Mouse (Mus musculus): ENCODE measurements around the gene Otx2.

- no peak for TF ChIP-seq CTCF (IDR thresholded peaks at IDR 0.05; ENCODE audit: extremely low read depth, insufficient read length, insufficient replicate concordance, low read depth, low read length)
- no peak for TF ChIP-seq POLR2A (IDR thresholded peaks at IDR 0.05; ENCODE audit: low read depth, low read length)
Measured at GRCm38 (mm10) chr14:48668761-48669303, 4.8 kb downstream of the Otx2 start.

Data from small intestine, adult 2 months (tissue).